8 mouse cellular contexts compared by ENCODE assay signal in genomic region chr7:98177566-98177928, GRCm38 (mm10). TPM values are rescaled to one million over a fixed set of nuclear protein-coding genes. Genes with fewer than 3 reads are reported as not detected.
DNase-seq lines count a peak whose midpoint lies in the region; ATAC-seq and TF ChIP-seq lines count a peak whose summit lies in the region.

No protein-coding gene starts in this region.

- WGBS in cerebellum, adult 2 months: 5% methylated on average over 9 of the region's 9 CpGs
- WGBS in limb, embryonic 13.5 days: 9% methylated on average over 9 of the region's 9 CpGs

- H3K9me3 ChIP-seq in megakaryocyte, embryonic 14.5 days: no peaks in the 10 kb centered on the region
- H3K9me3 ChIP-seq in limb, embryonic 13.5 days: no peaks in the 10 kb centered on the region

- peaks cover 9% of the 10 kb centered on the region; the same call in 1 of the 2 replicates for H3K4me1 ChIP-seq in cerebellum, adult 2 months (ENCODE audit: control insufficient read depth, insufficient read depth, low read length)
- H3K4me1 ChIP-seq in megakaryocyte, embryonic 14.5 days: peaks cover 94% of the 10 kb centered on the region
- H3K4me1 ChIP-seq in limb, embryonic 13.5 days: peaks cover 10% of the 10 kb centered on the region

- intact Hi-C loops in left cerebral cortex, postnatal 10 days (cut with DNase I): no loop called here

- no peak for DNase-seq in cerebellum, adult 2 months
- DNase-seq in cerebellum, postnatal 10 days: no peak
- DNase-seq in splenic B cell, adult 2 months (ENCODE audit: low read depth, low spot score): peak; percentile 13
- DNase-seq in left cerebral cortex, postnatal 10 days (ENCODE audit: extremely low spot score in 1 of 2, low spot score in 2 of 2): no peak
- DNase-seq in thymus, postnatal 10 days (ENCODE audit: low spot score in 2 of 2): no peak

- no peaks in the 10 kb centered on the region for H3K27me3 ChIP-seq in cerebellum, adult 2 months (ENCODE audit: control insufficient read depth, insufficient read depth, low read length)
- no peaks in the 10 kb centered on the region for H3K27me3 ChIP-seq in megakaryocyte, embryonic 14.5 days (replicated peaks)
- no peaks in the 10 kb centered on the region for H3K27me3 ChIP-seq in limb, embryonic 13.5 days
- H3K27me3 ChIP-seq in splenic B cell, adult 2 months (ENCODE audit: control insufficient read depth, insufficient read depth, low read length, poor library complexity, severe bottlenecking): no peaks in the 10 kb centered on the region

- ATAC-seq in megakaryocyte, adult 5-6 weeks (ENCODE audit: poor library complexity, severe bottlenecking): no peak
- ATAC-seq in limb, embryonic 13.5 days (ENCODE audit: low FRiP score, low read depth): no peak

- no peak overlapping the region for H3K27ac ChIP-seq in cerebellum, adult 2 months (ENCODE audit: insufficient read depth, low read length)
- H3K27ac ChIP-seq in limb, embryonic 13.5 days: no peak overlapping the region

- TF ChIP-seq POLR2A in cerebellum, adult 2 months (IDR thresholded peaks at IDR 0.05; ENCODE audit: borderline replicate concordance, insufficient read depth, low read length): no peak

- H3K9ac ChIP-seq in limb, embryonic 13.5 days: peak overlapping the region; percentile 76

- no peak for TF ChIP-seq CTCF in cerebellum, adult 2 months (IDR thresholded peaks at IDR 0.05; ENCODE audit: borderline replicate concordance, insufficient read depth, low read depth, low read length)

- H3K4me3 ChIP-seq in cerebellum, adult 2 months (replicated peaks; ENCODE audit: insufficient read depth, low read depth, low read length): peak overlapping the region; percentile 80
- H3K4me3 ChIP-seq in megakaryocyte, embryonic 14.5 days (replicated peaks): peak overlapping the region; percentile 99
- peak overlapping the region; percentile 79 for H3K4me3 ChIP-seq in limb, embryonic 13.5 days

- H3K4me2 ChIP-seq in limb, embryonic 13.5 days (replicated peaks): peak overlapping the region; percentile 80

- H3K36me3 ChIP-seq in megakaryocyte, embryonic 14.5 days (replicated peaks; ENCODE audit: low read length): peaks cover 30% of the 10 kb centered on the region
- no peaks in the 10 kb centered on the region for H3K36me3 ChIP-seq in limb, embryonic 13.5 days
- no peaks in the 10 kb centered on the region for H3K36me3 ChIP-seq in splenic B cell, adult 2 months (ENCODE audit: control insufficient read depth, insufficient read depth, low read length, poor library complexity, severe bottlenecking)

RNA-seq across cellular contexts. Expression of gene Capn5, which starts 0.5 kb away (rescaled TPM):
- 20.9 and 21.9 TPM in 2 replicates for polyA plus RNA-seq in cerebellum, adult 2 months (2012; rRNA removed)
- 38.7 and 73.9 TPM in 2 replicates for polyA plus RNA-seq in megakaryocyte, embryonic 14.5 days (2012; ENCODE audit: insufficient read depth, low replicate concordance)
- 1.1 TPM in 2 replicates for total RNA-seq in megakaryocyte, adult 5-6 weeks (2015)
- total RNA-seq in megakaryocyte, adult 5-6 weeks (2017): 0.73 and 0.89 TPM in 2 replicates
- 5.5 and 5.6 TPM in 2 replicates for polyA plus RNA-seq in limb, embryonic 13.5 days (2015; fragmentation: Nextera tagmentation; extraction: Ambion mirVana)
- 10 to 100 TPM; 46.4 to 46.6 TPM for total RNA-seq in left cerebral cortex, postnatal 10 days (2021)

RNA-seq across cellular contexts. Expression of gene B3gnt6, which starts 21.7 kb away (rescaled TPM):
- polyA plus RNA-seq in cerebellum, adult 2 months (2012; rRNA removed): 0.73 and 1.1 TPM in 2 replicates
- polyA plus RNA-seq in megakaryocyte, embryonic 14.5 days (2012; ENCODE audit: insufficient read depth, low replicate concordance): not detected in 2 replicates
- 0.11 and 0.38 TPM in 2 replicates for total RNA-seq in megakaryocyte, adult 5-6 weeks (2015)
- 0.28 and 0.59 TPM in 2 replicates for total RNA-seq in megakaryocyte, adult 5-6 weeks (2017)
- not detected in 2 replicates for polyA plus RNA-seq in limb, embryonic 13.5 days (2015; fragmentation: Nextera tagmentation; extraction: Ambion mirVana)
- total RNA-seq in left cerebral cortex, postnatal 10 days (2021): under 1 TPM; 0.24 to 0.28 TPM

RNA-seq across cellular contexts. Expression of gene Omp, which starts 32.2 kb away (rescaled TPM):
- polyA plus RNA-seq in cerebellum, adult 2 months (2012; rRNA removed): 0.57 and 0.60 TPM in 2 replicates
- polyA plus RNA-seq in megakaryocyte, embryonic 14.5 days (2012; ENCODE audit: insufficient read depth, low replicate concordance): 0.29 TPM in 1 of 2 replicates, not detected in the other
- not detected in 2 replicates for total RNA-seq in megakaryocyte, adult 5-6 weeks (2015)
- total RNA-seq in megakaryocyte, adult 5-6 weeks (2017): not detected in 2 replicates
- 0.25 and 0.37 TPM in 2 replicates for polyA plus RNA-seq in limb, embryonic 13.5 days (2015; fragmentation: Nextera tagmentation; extraction: Ambion mirVana)
- total RNA-seq in left cerebral cortex, postnatal 10 days (2021): 1 to 10 TPM in 1 of 2 experiments, under 1 TPM in 1; 0.56 to 1.2 TPM

RNA-seq across cellular contexts. Expression of gene Myo7a, which starts 58.2 kb away (rescaled TPM):
- 19.2 and 22.0 TPM in 2 replicates for polyA plus RNA-seq in cerebellum, adult 2 months (2012; rRNA removed)
- 37.5 and 149 TPM in 2 replicates for polyA plus RNA-seq in megakaryocyte, embryonic 14.5 days (2012; ENCODE audit: insufficient read depth, low replicate concordance)
- 7.3 and 8.4 TPM in 2 replicates for total RNA-seq in megakaryocyte, adult 5-6 weeks (2015)
- total RNA-seq in megakaryocyte, adult 5-6 weeks (2017): 12.7 and 13.9 TPM in 2 replicates
- 11.0 and 12.2 TPM in 2 replicates for polyA plus RNA-seq in limb, embryonic 13.5 days (2015; fragmentation: Nextera tagmentation; extraction: Ambion mirVana)
- 10 to 100 TPM; 16.5 to 16.7 TPM for total RNA-seq in left cerebral cortex, postnatal 10 days (2021)
